Mouse (Mus musculus) heart, adult 2 months (tissue): ENCODE measurements around the gene Gm6993. TPM values are rescaled to one million over a fixed set of nuclear protein-coding genes. Genes with fewer than 3 reads are reported as not detected.

Source experiments
- DNase-seq, 2 experiments: peaks; one replicate each; pipeline ENCODE4 v3.0.0; 2021
- H3K27ac ChIP-seq: fragments of 200-600 bp; 2 replicates; pipeline ENCODE4 v1.8.1; 2022
- H3K27me3 ChIP-seq: fragments of 200-500 bp; 2 replicates; pipeline ENCODE4 v1.6.1; 2012; ENCODE audit warnings: mild to moderate bottlenecking, low read length, inconsistent platforms, mixed read lengths; ENCODE audit not compliant: control insufficient read depth, insufficient read depth
- H3K36me3 ChIP-seq: fragments of 200-500 bp; 2 replicates; pipeline ENCODE4 v1.6.1; 2012; ENCODE audit warnings: low read length, inconsistent platforms; ENCODE audit not compliant: control insufficient read depth, insufficient read depth
- H3K4me1 ChIP-seq: fragments of 200-500 bp; 2 replicates; pipeline ENCODE4 v1.6.1; 2011; ENCODE audit warnings: low read length; ENCODE audit not compliant: control insufficient read depth, insufficient read depth
- H3K4me3 ChIP-seq: fragments of 200-600 bp; 2 replicates; pipeline ENCODE4 v1.8.1; 2022
- H3K79me2 ChIP-seq: fragments of 200-500 bp; replicated peaks from 2 replicates; pipeline ENCODE4 v1.6.1; 2012; ENCODE audit warnings: mild to moderate bottlenecking, inconsistent platforms, low read length, moderate library complexity, mixed read lengths; ENCODE audit not compliant: control insufficient read depth, insufficient read depth
- H3K9ac ChIP-seq: fragments of 200-500 bp; 2 replicates; pipeline ENCODE4 v1.6.1; 2012; ENCODE audit warnings: low read depth, mild to moderate bottlenecking, control low read depth, inconsistent platforms, low read length, mixed read lengths
- CTCF ChIP-seq: fragments of 200-600 bp; IDR thresholded peaks from 2 replicates; pipeline ENCODE4 v1.8.1; 2022; ENCODE audit warnings: antibody characterized with exemption, mild to moderate bottlenecking, moderate library complexity
- EP300 ChIP-seq: fragments of 200-500 bp; IDR thresholded peaks from 2 replicates; pipeline ENCODE4 v1.6.1; 2011; ENCODE audit warnings: low read depth, low read length, control low read depth; ENCODE audit not compliant: insufficient read depth
- POLR2A ChIP-seq: fragments of 200-500 bp; IDR thresholded peaks from 2 replicates; pipeline ENCODE4 v1.6.1; 2011; ENCODE audit warnings: mild to moderate bottlenecking, low read depth, low read length, control low read depth; ENCODE audit not compliant: insufficient read depth
- WGBS: fragments of 180-500 bp; shearing (Covaris S2); methylation state at CpG from one replicate; pipeline ENCODE4 v1.1.7; 2018; 5-methylcytosine and 5-hydroxymethylcytosine counted together
- intact Hi-C: fragments of 180-260 bp; cut with DNase I; formaldehyde crosslinking; loops from one replicate; pipeline ENCODE4 v1.15.1; 2025
- polyA plus RNA-seq: library from polyadenylated mRNA; depleted of rRNA; stranded (reverse); fragments of >200 nt; gene quantifications from 2 replicates; pipeline ENCODE4 v1.2.3, GENCODE M21; 2012
- total RNA-seq, 2 experiments: library from RNA; stranded (reverse); gene quantifications; 2 replicates each; pipeline ENCODE4 v1.2.3; 2021

The Gm6993 gene
- total and polyA plus RNA-seq, 3 experiments = not detected

- no peak overlapping the region for H3K9ac ChIP-seq
- no peaks in the 10 kb centered on the region for H3K79me2 ChIP-seq
- TF ChIP-seq POLR2A (no peak), EP300 (no peak), CTCF (no peak)
- no peak overlapping the region for H3K27ac ChIP-seq
- no peak overlapping the region for H3K4me3 ChIP-seq
- H3K27me3 ChIP-seq = no peaks in the 10 kb centered on the region
- H3K36me3 ChIP-seq = no peaks in the 10 kb centered on the region
- H3K4me1 ChIP-seq = no peaks in the 10 kb centered on the region
- WGBS = 55% methylated on average over 3 of the region's 3 CpGs
- DNase-seq = no peak
- intact Hi-C loops = no loop called here
These were observed 21.8 kb upstream of the Gm6993 start for GRCm38 (mm10) chr12:31218774-31219173.

GRCm38 (mm10) chr12:31221522-31221921 lies 19.0 kb upstream of the Gm6993 start:
- TF ChIP-seq CTCF = no peak
- no peak for TF ChIP-seq POLR2A
- no peak for TF ChIP-seq EP300
- Histone ChIP-seq H3K79me2 (no peaks in the 10 kb centered on the region), H3K4me1 (no peaks in the 10 kb centered on the region), H3K27me3 (no peaks in the 10 kb centered on the region), H3K36me3 (no peaks in the 10 kb centered on the region), H3K9ac (no peak overlapping the region), H3K4me3 (no peak overlapping the region), H3K27ac (no peak overlapping the region)
- intact Hi-C loops = no loop called here
- DNase-seq = no peak
- 76% methylated on average over 6 of the region's 6 CpGs for WGBS

- no peaks in the 10 kb centered on the region for H3K79me2 ChIP-seq
- TF ChIP-seq EP300 (no peak), POLR2A (no peak), CTCF (no peak)
- WGBS = 60% methylated on average over 2 of the region's 2 CpGs
These were observed 18.3 kb upstream of the Gm6993 start for GRCm38 (mm10) chr12:31222282-31222681.

GRCm38 (mm10) chr12:31222741-31223140 lies 17.8 kb upstream of the Gm6993 start:
- H3K9ac ChIP-seq = no peak overlapping the region
- H3K27me3 ChIP-seq = no peaks in the 10 kb centered on the region
- no peaks in the 10 kb centered on the region for H3K79me2 ChIP-seq
- no peak for DNase-seq
- no peak overlapping the region for H3K4me3 ChIP-seq
- no peak for TF ChIP-seq EP300
- no peak for TF ChIP-seq POLR2A
- TF ChIP-seq CTCF = no peak
- no peaks in the 10 kb centered on the region for H3K36me3 ChIP-seq
- no peaks in the 10 kb centered on the region for H3K4me1 ChIP-seq
- H3K27ac ChIP-seq = no peak overlapping the region
- 47% methylated on average over 3 of the region's 3 CpGs for WGBS
- intact Hi-C loops = no loop called here

More at GRCm38 (mm10) chr12:31222282-31222681, 18.3 kb upstream of the Gm6993 start:
- Histone ChIP-seq H3K9ac (no peak overlapping the region), H3K4me1 (no peaks in the 10 kb centered on the region), H3K36me3 (no peaks in the 10 kb centered on the region), H3K27me3 (no peaks in the 10 kb centered on the region), H3K4me3 (no peak overlapping the region), H3K27ac (no peak overlapping the region)
- DNase-seq = no peak
- intact Hi-C loops = no loop called here

- Histone ChIP-seq H3K4me1 (no peaks in the 10 kb centered on the region), H3K36me3 (no peaks in the 10 kb centered on the region), H3K27me3 (no peaks in the 10 kb centered on the region), H3K9ac (no peak overlapping the region), H3K27ac (no peak overlapping the region), H3K79me2 (no peaks in the 10 kb centered on the region), H3K4me3 (no peak overlapping the region)
- intact Hi-C loops = no loop called here
- 72% methylated on average over 8 of the region's 8 CpGs for WGBS
- no peak for DNase-seq
- no peak for TF ChIP-seq POLR2A
- no peak for TF ChIP-seq EP300
- no peak for TF ChIP-seq CTCF
These were observed 15.1 kb upstream of the Gm6993 start for GRCm38 (mm10) chr12:31225451-31225850.

- Histone ChIP-seq H3K27ac (no peak overlapping the region), H3K27me3 (no peaks in the 10 kb centered on the region), H3K9ac (no peak overlapping the region), H3K36me3 (no peaks in the 10 kb centered on the region), H3K79me2 (no peaks in the 10 kb centered on the region), H3K4me1 (no peaks in the 10 kb centered on the region), H3K4me3 (no peak overlapping the region)
- intact Hi-C loops = no loop called here
- WGBS = 92% methylated on average over 3 of the region's 3 CpGs
- no peak for DNase-seq
- TF ChIP-seq POLR2A = no peak
- TF ChIP-seq CTCF = no peak
- TF ChIP-seq EP300 = no peak
These were observed 13.4 kb upstream of the Gm6993 start for GRCm38 (mm10) chr12:31227167-31227566.
